Mouse (Mus musculus): ENCODE measurements around the gene Pold1.

DNA sequence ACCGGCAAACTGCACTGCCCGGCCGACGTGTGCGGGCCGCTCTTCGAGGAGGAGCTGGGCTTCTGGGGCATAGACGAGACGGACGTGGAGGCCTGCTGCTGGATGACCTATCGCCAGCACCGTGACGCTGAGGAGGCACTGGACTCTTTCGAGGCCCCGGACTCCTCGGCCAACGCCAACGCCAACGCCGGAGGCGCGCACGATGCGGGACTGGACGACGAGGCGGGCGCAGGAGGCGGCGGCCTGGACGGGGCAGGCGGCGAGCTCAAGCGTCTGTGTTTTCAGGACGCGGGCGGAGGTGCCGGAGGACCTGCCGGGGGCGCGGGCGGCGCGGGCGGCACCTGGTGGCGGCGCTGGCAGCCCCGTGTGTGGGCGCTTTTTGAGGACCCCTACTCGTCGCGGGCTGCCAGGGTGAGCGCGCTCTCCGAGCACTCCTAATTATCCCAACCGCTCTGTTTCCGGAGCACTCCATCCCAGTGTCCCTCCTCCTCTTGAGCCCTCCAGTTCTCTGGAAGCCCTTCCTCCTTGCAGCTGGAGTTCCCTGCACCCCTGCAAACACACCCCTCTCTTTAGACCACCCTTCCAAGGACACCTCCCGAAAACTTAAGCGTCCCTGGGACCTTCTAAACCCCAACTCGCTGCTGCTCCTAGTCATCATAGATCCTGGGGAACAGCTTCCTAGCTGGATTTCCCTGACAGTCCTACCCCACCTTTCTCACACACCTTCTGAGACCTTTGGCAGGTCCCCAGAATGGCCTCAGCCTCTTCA, 42.9 kb upstream of the Pold1 start:
- TF ChIP-seq CTCF (conservative IDR thresholded peaks at IDR 0.05; ENCODE audit: insufficient read depth, insufficient read length, low read depth, low read length) (no peak), POLR2A (IDR thresholded peaks at IDR 0.05; ENCODE audit: low read depth, low read length) (no peak)
